Mouse (Mus musculus) CH12F3 (cell line): ENCODE data around the gene Mphosph9.

Experiments used
- in situ Hi-C: fragments of 300-500 bp; cut with MboI; formaldehyde crosslinking; loops from 2 replicates; pipeline ENCODE4 v1.14.3; 2020; ENCODE audit warnings: low sequenced_read_pairs

Mphosph9 gene

GRCm38 (mm10) chr5:124270226-124270625 is 57.5 kb downstream of the Mphosph9 start:
- in situ Hi-C loops = loop anchor here (10.0 kb wide), 1 partner anchor 105 kb away; no protein-coding TSS in a partner anchor

- in situ Hi-C loops = loop anchor here (10.0 kb wide), 1 partner anchor 105 kb away; no protein-coding TSS in a partner anchor
Observed at GRCm38 (mm10) chr5:124269661-124270060, 58.1 kb downstream of the Mphosph9 start.

- in situ Hi-C loops = no loop called here
Observed at GRCm38 (mm10) chr5:124267652-124268051, 60.1 kb downstream of the Mphosph9 start.

- in situ Hi-C loops = no loop called here
Observed at GRCm38 (mm10) chr5:124266821-124267220, 61.0 kb downstream of the Mphosph9 start.

- in situ Hi-C loops = no loop called here
Observed at GRCm38 (mm10) chr5:124263246-124263645, 64.5 kb downstream of the Mphosph9 start.

GRCm38 (mm10) chr5:124262090-124262489 is 65.7 kb downstream of the Mphosph9 start:
- in situ Hi-C loops = no loop called here

- in situ Hi-C loops = no loop called here
Observed at GRCm38 (mm10) chr5:124259133-124259532, 68.6 kb downstream of the Mphosph9 start.

GRCm38 (mm10) chr5:124258026-124258425 is 69.7 kb downstream of the Mphosph9 start:
- in situ Hi-C loops = no loop called here

GRCm38 (mm10) chr5:124255141-124255540 is 72.6 kb downstream of the Mphosph9 start:
- in situ Hi-C loops = no loop called here

- in situ Hi-C loops = no loop called here
Observed at GRCm38 (mm10) chr5:124253555-124253954, 74.2 kb downstream of the Mphosph9 start.

- in situ Hi-C loops = no loop called here
Observed at GRCm38 (mm10) chr5:124252580-124253320, 75.0 kb downstream of the Mphosph9 start.

- in situ Hi-C loops = no loop called here
Observed at GRCm38 (mm10) chr5:124251070-124251469, 76.7 kb downstream of the Mphosph9 start.

GRCm38 (mm10) chr5:124249614-124250591 is 77.9 kb downstream of the Mphosph9 start, which contains the start of gene Pitpnm2:
Gene Pitpnm2, minus strand, starts transcription at chr5:124249760.
- in situ Hi-C loops = no loop called here

GRCm38 (mm10) chr5:124248845-124249613 is 78.7 kb downstream of the Mphosph9 start:
- in situ Hi-C loops = no loop called here

GRCm38 (mm10) chr5:124247986-124248626 is 79.7 kb downstream of the Mphosph9 start:
- in situ Hi-C loops = no loop called here

- in situ Hi-C loops = no loop called here
Observed at GRCm38 (mm10) chr5:124247296-124247695, 80.5 kb downstream of the Mphosph9 start.

GRCm38 (mm10) chr5:124244885-124245284 is 82.9 kb downstream of the Mphosph9 start:
- in situ Hi-C loops = no loop called here

- in situ Hi-C loops = no loop called here
Observed at GRCm38 (mm10) chr5:124244449-124244848, 83.3 kb downstream of the Mphosph9 start.

GRCm38 (mm10) chr5:124243236-124243901 is 84.4 kb downstream of the Mphosph9 start:
- in situ Hi-C loops = no loop called here
